Mouse (Mus musculus): Measurements from ENCODE around the gene Rab6b.
A peak's percentile ranks its signal among the peaks of the same experiment; 100 is the strongest.

Gene Rab6b

GRCm38 (mm10) chr9:103076836-103077531, 34.6 kb upstream of the Rab6b start:
- Histone ChIP-seq H3K4me1 (replicated peaks; ENCODE audit: low read depth, low read length) (peaks cover 8% of the 10 kb centered on the region), H3K4me3 (replicated peaks; ENCODE audit: low read length) (no peak overlapping the region), H3K36me3 (ENCODE audit: insufficient read depth, low read length) (no peaks in the 10 kb centered on the region), H3K9me3 (ENCODE audit: low read length) (peaks cover 11% of the 10 kb centered on the region; the same call in 1 of the 2 replicates), H3K27me3 (ENCODE audit: insufficient read depth, low read length) (peaks cover 19% of the 10 kb centered on the region)
- TF ChIP-seq CTCF (conservative IDR thresholded peaks at IDR 0.05; ENCODE audit: low read length) (no peak), NANOG (IDR thresholded peaks at IDR 0.05; ENCODE audit: borderline replicate concordance, low read length) (no peak), POU5F1 (IDR thresholded peaks at IDR 0.05; ENCODE audit: borderline replicate concordance, low read length) (no peak)

- TF ChIP-seq POU5F1 (IDR thresholded peaks at IDR 0.05; ENCODE audit: borderline replicate concordance, low read length) (no peak), CTCF (conservative IDR thresholded peaks at IDR 0.05; ENCODE audit: low read length) (no peak)
- peaks cover 8% of the 10 kb centered on the region for H3K4me1 ChIP-seq (replicated peaks; ENCODE audit: low read depth, low read length)
- H3K27me3 ChIP-seq (ENCODE audit: insufficient read depth, low read length) = peaks cover 16% of the 10 kb centered on the region
- no peaks in the 10 kb centered on the region for H3K36me3 ChIP-seq (ENCODE audit: insufficient read depth, low read length)
- no peak overlapping the region for H3K4me3 ChIP-seq (replicated peaks; ENCODE audit: low read length)
- H3K9me3 ChIP-seq (ENCODE audit: low read length) = peaks cover 11% of the 10 kb centered on the region; the same call in 1 of the 2 replicates
Observed at GRCm38 (mm10) chr9:103078194-103078691, 33.3 kb upstream of the Rab6b start.

GRCm38 (mm10) chr9:103080211-103080610, 31.4 kb upstream of the Rab6b start:
- H3K4me1 ChIP-seq (replicated peaks; ENCODE audit: low read depth, low read length) = peaks cover 8% of the 10 kb centered on the region
- TF ChIP-seq NANOG (IDR thresholded peaks at IDR 0.05; ENCODE audit: borderline replicate concordance, low read length) (no peak), CTCF (conservative IDR thresholded peaks at IDR 0.05; ENCODE audit: low read length) (no peak), POU5F1 (IDR thresholded peaks at IDR 0.05; ENCODE audit: borderline replicate concordance, low read length) (no peak)
- no peak overlapping the region for H3K4me3 ChIP-seq (replicated peaks; ENCODE audit: low read length)
- no peaks in the 10 kb centered on the region for H3K36me3 ChIP-seq (ENCODE audit: insufficient read depth, low read length)
- H3K9me3 ChIP-seq (ENCODE audit: low read length) = peaks cover 11% of the 10 kb centered on the region; the same call in 1 of the 2 replicates
- peaks cover 19% of the 10 kb centered on the region for H3K27me3 ChIP-seq (ENCODE audit: insufficient read depth, low read length)

GRCm38 (mm10) chr9:103082246-103082975, 29.2 kb upstream of the Rab6b start:
- Histone ChIP-seq H3K4me3 (replicated peaks; ENCODE audit: low read length) (no peak overlapping the region), H3K9me3 (ENCODE audit: low read length) (peaks cover 11% of the 10 kb centered on the region; the same call in 1 of the 2 replicates)
- TF ChIP-seq NANOG (IDR thresholded peaks at IDR 0.05; ENCODE audit: borderline replicate concordance, low read length) = no peak
- TF ChIP-seq POU5F1 (IDR thresholded peaks at IDR 0.05; ENCODE audit: borderline replicate concordance, low read length) = no peak
- no peak for TF ChIP-seq CTCF (conservative IDR thresholded peaks at IDR 0.05; ENCODE audit: low read length)

DNA sequence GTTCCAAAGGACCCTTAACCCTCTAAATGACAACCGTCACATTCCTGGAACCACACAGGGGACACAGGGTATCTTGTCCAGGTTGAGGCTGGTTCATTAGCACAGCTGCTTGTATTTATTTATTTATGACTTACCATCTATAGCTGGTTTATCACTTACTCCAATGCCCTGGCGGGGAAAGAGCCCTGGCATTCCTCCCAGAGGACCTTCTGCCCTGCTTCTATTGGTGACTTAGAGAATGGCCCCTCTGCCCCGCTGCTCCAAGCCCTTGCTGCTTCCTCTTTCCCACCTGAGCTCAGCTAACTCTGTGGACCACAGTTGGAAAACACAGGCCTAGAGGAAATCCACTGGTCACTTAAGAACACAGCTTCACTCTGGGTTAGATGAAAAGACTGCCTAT, 28.2 kb upstream of the Rab6b start:
- H3K4me1 ChIP-seq (replicated peaks; ENCODE audit: low read depth, low read length) = peaks cover 31% of the 10 kb centered on the region
- no peak for TF ChIP-seq CTCF (conservative IDR thresholded peaks at IDR 0.05; ENCODE audit: low read length)
- TF ChIP-seq NANOG (IDR thresholded peaks at IDR 0.05; ENCODE audit: borderline replicate concordance, low read length) = no peak
- TF ChIP-seq POU5F1 (IDR thresholded peaks at IDR 0.05; ENCODE audit: borderline replicate concordance, low read length) = no peak
- peaks cover 24% of the 10 kb centered on the region for H3K27me3 ChIP-seq (ENCODE audit: insufficient read depth, low read length)
- H3K36me3 ChIP-seq (ENCODE audit: insufficient read depth, low read length) = no peaks in the 10 kb centered on the region
- H3K4me3 ChIP-seq (replicated peaks; ENCODE audit: low read length) = no peak overlapping the region
- H3K9me3 ChIP-seq (ENCODE audit: low read length) = peaks cover 7% of the 10 kb centered on the region; the same call in 1 of the 2 replicates

More at GRCm38 (mm10) chr9:103082246-103082975, 29.2 kb upstream of the Rab6b start:
- H3K36me3 ChIP-seq (ENCODE audit: insufficient read depth, low read length) = no peaks in the 10 kb centered on the region
- peaks cover 23% of the 10 kb centered on the region for H3K27me3 ChIP-seq (ENCODE audit: insufficient read depth, low read length)
- H3K4me1 ChIP-seq (replicated peaks; ENCODE audit: low read depth, low read length) = peaks cover 23% of the 10 kb centered on the region

DNA sequence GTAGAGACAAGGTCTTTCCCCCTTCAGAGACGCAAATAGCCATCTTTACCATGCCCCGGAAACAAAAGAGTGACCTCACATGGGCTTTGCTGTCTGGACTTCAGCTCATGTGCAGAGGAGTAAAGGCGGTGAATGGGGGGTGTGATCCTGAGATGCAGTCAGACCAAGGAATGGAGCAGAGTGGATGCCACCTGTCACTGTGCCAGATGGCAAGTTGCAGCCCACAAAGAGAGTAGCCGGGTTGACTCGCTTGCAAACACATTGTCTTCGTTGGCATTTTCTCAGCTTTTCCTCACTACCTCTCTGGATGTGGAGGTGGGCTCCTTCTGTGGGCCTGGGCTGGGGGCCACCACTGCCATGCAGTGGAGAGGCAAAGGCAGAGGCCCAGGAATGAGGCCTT, 24.9 kb upstream of the Rab6b start:
- no peak overlapping the region for H3K4me3 ChIP-seq (replicated peaks; ENCODE audit: low read length)
- H3K36me3 ChIP-seq (ENCODE audit: insufficient read depth, low read length) = no peaks in the 10 kb centered on the region
- H3K4me1 ChIP-seq (replicated peaks; ENCODE audit: low read depth, low read length) = peaks cover 58% of the 10 kb centered on the region
- H3K27me3 ChIP-seq (ENCODE audit: insufficient read depth, low read length) = peaks cover 33% of the 10 kb centered on the region
- H3K9me3 ChIP-seq (ENCODE audit: low read length) = no peaks in the 10 kb centered on the region
- TF ChIP-seq NANOG (IDR thresholded peaks at IDR 0.05; ENCODE audit: borderline replicate concordance, low read length) = no peak
- no peak for TF ChIP-seq CTCF (conservative IDR thresholded peaks at IDR 0.05; ENCODE audit: low read length)
- TF ChIP-seq POU5F1 (IDR thresholded peaks at IDR 0.05; ENCODE audit: borderline replicate concordance, low read length) = no peak

GRCm38 (mm10) chr9:103087301-103087700, 24.3 kb upstream of the Rab6b start:
- H3K36me3 ChIP-seq (ENCODE audit: insufficient read depth, low read length) = no peaks in the 10 kb centered on the region
- no peaks in the 10 kb centered on the region for H3K9me3 ChIP-seq (ENCODE audit: low read length)
- TF ChIP-seq CTCF (conservative IDR thresholded peaks at IDR 0.05; ENCODE audit: low read length) (no peak), POU5F1 (IDR thresholded peaks at IDR 0.05; ENCODE audit: borderline replicate concordance, low read length) (no peak)
- H3K4me1 ChIP-seq (replicated peaks; ENCODE audit: low read depth, low read length) = peaks cover 62% of the 10 kb centered on the region
- no peak overlapping the region; the same call in 1 of the 2 replicates for H3K4me3 ChIP-seq (replicated peaks; ENCODE audit: low read length)
- H3K27me3 ChIP-seq (ENCODE audit: insufficient read depth, low read length) = peaks cover 34% of the 10 kb centered on the region

DNA sequence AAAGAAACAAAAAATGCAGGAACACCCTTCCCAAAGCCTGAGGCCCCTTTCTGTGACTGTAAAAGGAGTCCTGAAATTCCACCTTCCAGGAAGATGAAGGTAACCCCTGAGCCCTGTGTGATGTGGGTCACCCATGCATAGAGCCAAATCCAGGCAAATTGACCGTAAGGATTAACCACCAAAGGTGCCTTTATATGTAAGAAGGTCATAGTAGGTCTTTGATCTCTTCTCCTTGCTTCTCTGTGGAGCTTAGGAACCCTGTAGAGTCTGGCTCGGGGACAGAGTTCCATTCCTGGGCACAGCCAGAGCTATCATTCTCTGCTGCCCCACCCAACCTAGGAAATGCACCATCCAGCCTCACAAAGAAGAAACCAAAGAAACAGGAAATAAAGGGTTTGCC, 22.9 kb upstream of the Rab6b start:
- Histone ChIP-seq H3K27me3 (ENCODE audit: insufficient read depth, low read length) (peaks cover 38% of the 10 kb centered on the region), H3K4me1 (replicated peaks; ENCODE audit: low read depth, low read length) (peaks cover 72% of the 10 kb centered on the region), H3K9me3 (ENCODE audit: low read length) (no peaks in the 10 kb centered on the region), H3K36me3 (ENCODE audit: insufficient read depth, low read length) (no peaks in the 10 kb centered on the region), H3K4me3 (replicated peaks; ENCODE audit: low read length) (no peak overlapping the region)
- no peak for TF ChIP-seq CTCF (conservative IDR thresholded peaks at IDR 0.05; ENCODE audit: low read length)
- peak; percentile 52; the same call in 1 of the 2 replicates for TF ChIP-seq NANOG (IDR thresholded peaks at IDR 0.05; ENCODE audit: borderline replicate concordance, low read length)
